Mouse (Mus musculus) thymus, adult 2 months (tissue): Measurements from ENCODE around the gene Baz2a. TPM values are rescaled to one million over a fixed set of nuclear protein-coding genes. Genes with fewer than 3 reads are reported as not detected.
A peak's percentile ranks its signal among the peaks of the same experiment; 100 is the strongest.

ENCODE experiments used
- DNase-seq: peaks from one replicate; pipeline ENCODE4 v3.0.0; 2021
- H3K27ac ChIP-seq: fragments of 200-500 bp; 2 replicates; pipeline ENCODE4 v1.5.1; 2012; ENCODE audit warnings: low read length, control low read depth; ENCODE audit not compliant: control insufficient read depth, insufficient read depth
- H3K27me3 ChIP-seq: fragments of 200-500 bp; 2 replicates; pipeline ENCODE4 v1.6.1; 2012; ENCODE audit warnings: mild to moderate bottlenecking, low read length, moderate library complexity, mixed read lengths; ENCODE audit not compliant: control insufficient read depth, insufficient read depth
- H3K36me3 ChIP-seq: fragments of 200-500 bp; 2 replicates; pipeline ENCODE4 v1.6.1; 2012; ENCODE audit warnings: mild to moderate bottlenecking, low read length, moderate library complexity; ENCODE audit not compliant: control insufficient read depth, insufficient read depth
- H3K4me1 ChIP-seq: fragments of 200-500 bp; replicated peaks from 2 replicates; pipeline ENCODE4 v1.6.1; 2012; ENCODE audit warnings: low read length; ENCODE audit not compliant: control insufficient read depth, insufficient read depth
- H3K4me3 ChIP-seq: fragments of 200-500 bp; 2 replicates; pipeline ENCODE4 v1.5.1; 2012; ENCODE audit warnings: mild to moderate bottlenecking, low read length, control low read depth, moderate library complexity; ENCODE audit not compliant: control insufficient read depth, insufficient read depth
- CTCF ChIP-seq: fragments of 200-500 bp; IDR thresholded peaks from 2 replicates; pipeline ENCODE4 v1.5.1; 2012; ENCODE audit warnings: mild to moderate bottlenecking, control low read depth, low read length, moderate library complexity, borderline replicate concordance; ENCODE audit not compliant: control insufficient read depth, poor library complexity, insufficient read depth; ENCODE audit errors: extremely low read depth
- POLR2A ChIP-seq: fragments of 200-500 bp; IDR thresholded peaks from 2 replicates; pipeline ENCODE4 v1.6.1; 2012; ENCODE audit warnings: mild to moderate bottlenecking, low read length, control low read depth, moderate library complexity; ENCODE audit not compliant: control insufficient read depth, poor library complexity, insufficient read depth; ENCODE audit errors: extremely low read depth
- WGBS: fragments of 180-500 bp; shearing (Covaris S2); methylation state at CpG from one replicate; pipeline ENCODE4 v1.1.7; 2018; 5-methylcytosine and 5-hydroxymethylcytosine counted together
- polyA plus RNA-seq: library from polyadenylated mRNA; depleted of rRNA; stranded (reverse); fragments of >200 nt; gene quantifications from 2 replicates; pipeline ENCODE4 v1.2.3, GENCODE M21; 2012

The Baz2a gene
- polyA plus RNA-seq, 1 experiment: 131 TPM

DNA sequence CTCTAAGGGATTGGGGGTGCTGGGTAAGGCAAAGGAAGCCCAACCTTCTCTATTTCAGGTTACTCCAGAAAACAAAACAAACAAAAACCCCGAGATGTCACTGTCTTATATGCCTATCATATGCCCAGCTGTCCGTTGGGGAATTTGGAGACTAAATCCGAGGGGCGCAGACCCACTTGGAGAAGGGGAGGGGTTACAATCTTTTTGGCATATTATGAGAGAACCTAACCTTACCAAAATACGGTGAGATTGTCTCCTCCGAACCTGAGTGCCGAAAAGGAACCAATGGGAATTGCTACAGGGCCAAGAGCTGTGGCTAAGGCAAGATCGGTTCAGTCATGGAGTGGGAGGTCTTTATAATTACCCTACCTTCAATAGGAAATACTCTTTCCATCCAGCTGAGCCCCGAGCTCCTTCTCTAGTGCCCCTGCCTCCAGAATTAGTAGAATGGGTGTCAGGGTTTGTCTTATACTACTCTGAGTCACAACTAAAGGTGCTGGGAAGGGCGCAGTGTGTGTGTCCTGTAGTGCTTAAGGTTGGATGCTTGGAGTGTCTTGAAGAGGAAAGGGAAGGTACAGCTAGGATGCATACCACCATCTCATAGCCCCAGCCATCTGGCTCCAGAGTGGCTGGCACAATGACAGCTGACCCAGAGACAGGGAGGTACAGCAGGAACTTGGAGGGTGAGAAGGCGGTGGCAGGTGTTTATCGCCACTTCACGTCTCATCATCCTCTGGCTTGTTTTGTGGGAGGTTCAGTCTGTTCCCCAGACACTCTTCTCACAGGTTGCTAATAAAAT lies 2.3 kb downstream of the Baz2a start:
- no peaks in the 10 kb centered on the region for H3K27me3 ChIP-seq
- peak overlapping the region; percentile 75 for H3K4me3 ChIP-seq
- peak; percentile 36 for DNase-seq
- peak overlapping the region; percentile 94 for H3K27ac ChIP-seq
- TF ChIP-seq POLR2A (no peak), CTCF (no peak)
- H3K36me3 ChIP-seq: peaks cover 16% of the 10 kb centered on the region
- peaks cover 22% of the 10 kb centered on the region for H3K4me1 ChIP-seq
- 17% methylated on average over 13 of the region's 13 CpGs for WGBS

GRCm38 (mm10) chr10:128094340-128094968 lies 3.1 kb downstream of the Baz2a start:
- DNase-seq: peak; percentile 94
- WGBS: 7% methylated on average over 19 of the region's 19 CpGs
- H3K27me3 ChIP-seq: no peaks in the 10 kb centered on the region
- H3K4me1 ChIP-seq: peaks cover 22% of the 10 kb centered on the region
- H3K27ac ChIP-seq: peak overlapping the region; percentile 94
- H3K36me3 ChIP-seq: peaks cover 9% of the 10 kb centered on the region
- peak overlapping the region; percentile 30 for H3K4me3 ChIP-seq
- TF ChIP-seq POLR2A (peak; percentile 44; the same call in 1 of the 2 replicates), CTCF (no peak)

GRCm38 (mm10) chr10:128095003-128095636 lies 3.7 kb downstream of the Baz2a start:
- H3K4me3 ChIP-seq: no peak overlapping the region

GRCm38 (mm10) chr10:128096313-128096692 lies 4.9 kb downstream of the Baz2a start:
- no peak overlapping the region for H3K4me3 ChIP-seq
- H3K36me3 ChIP-seq: no peaks in the 10 kb centered on the region
- H3K4me1 ChIP-seq: peaks cover 21% of the 10 kb centered on the region
- 30% methylated on average over 4 of the region's 4 CpGs for WGBS
- TF ChIP-seq POLR2A (no peak), CTCF (no peak)
- no peaks in the 10 kb centered on the region for H3K27me3 ChIP-seq
- no peak for DNase-seq
- H3K27ac ChIP-seq: no peak overlapping the region

More at GRCm38 (mm10) chr10:128095003-128095636, 3.7 kb downstream of the Baz2a start:
- DNase-seq: no peak
- H3K27ac ChIP-seq: peak overlapping the region; percentile 16; the same call in 1 of the 2 replicates
- H3K36me3 ChIP-seq: peaks cover 2% of the 10 kb centered on the region
- TF ChIP-seq POLR2A (no peak), CTCF (no peak)
- WGBS: 30% methylated on average over 9 of the region's 9 CpGs
- peaks cover 22% of the 10 kb centered on the region for H3K4me1 ChIP-seq
- no peaks in the 10 kb centered on the region for H3K27me3 ChIP-seq

DNA sequence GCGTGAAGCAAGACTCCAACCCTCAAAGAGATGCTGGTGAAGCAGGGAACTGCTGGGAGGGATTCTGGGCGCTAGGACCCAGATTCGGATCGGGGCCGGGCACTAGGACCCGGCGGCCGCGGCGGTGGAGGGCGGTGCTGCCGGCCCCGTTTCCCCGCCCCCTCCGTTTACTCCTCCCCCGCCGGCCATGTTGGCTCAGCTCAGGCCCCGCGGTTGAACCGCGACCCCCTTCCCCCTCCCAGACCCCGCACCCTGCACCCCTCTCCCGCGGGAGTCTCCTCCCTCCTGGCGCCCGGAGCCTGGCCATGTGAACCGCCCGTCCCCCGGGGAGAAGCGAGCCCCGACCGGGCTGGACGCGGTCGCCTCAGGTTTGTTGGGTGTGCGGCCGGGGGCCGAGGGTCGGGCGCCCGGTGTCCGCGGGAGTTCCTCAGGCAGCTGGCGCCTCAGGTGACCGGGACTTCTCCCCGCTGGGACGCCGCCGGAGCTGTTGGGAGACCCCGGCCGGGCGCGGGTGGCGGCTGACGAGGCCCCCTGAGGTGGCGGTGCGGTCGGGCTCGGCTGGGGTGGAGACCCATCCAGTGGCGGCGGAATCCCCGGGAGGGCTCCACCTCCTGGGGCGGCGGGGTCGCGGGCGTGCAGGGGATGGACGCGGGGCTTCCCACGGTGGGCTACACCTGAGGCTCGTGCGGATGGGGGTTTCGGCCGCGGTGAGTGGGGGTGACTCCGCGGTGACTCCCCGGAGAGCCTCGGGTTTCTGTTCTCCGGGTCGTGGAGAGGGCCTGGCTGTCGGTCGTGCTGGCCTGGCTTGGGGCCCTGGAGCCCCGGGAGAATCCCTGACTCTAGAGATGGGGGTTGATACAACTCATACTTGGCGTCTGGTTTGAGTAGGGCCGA lies 5.6 kb downstream of the Baz2a start:
- Histone ChIP-seq H3K4me1 (peaks cover 21% of the 10 kb centered on the region), H3K27me3 (no peaks in the 10 kb centered on the region), H3K4me3 (peak overlapping the region; percentile 91), H3K36me3 (no peaks in the 10 kb centered on the region), H3K27ac (peak overlapping the region; percentile 12; the same call in 1 of the 2 replicates)
- no peak for TF ChIP-seq POLR2A
- no peak for TF ChIP-seq CTCF
- WGBS: under 1% methylated on average over 84 of the region's 86 CpGs
- peak; percentile 78 for DNase-seq

GRCm38 (mm10) chr10:128097587-128097971 lies 6.2 kb downstream of the Baz2a start:
- peak; percentile 71 for DNase-seq
- Histone ChIP-seq H3K4me1 (peaks cover 21% of the 10 kb centered on the region), H3K36me3 (0 out of 2 replicates have a peak, but pooled peaks cover under 1% of the 10 kb centered on the region), H3K27ac (peak overlapping the region; percentile 12; the same call in 1 of the 2 replicates), H3K27me3 (no peaks in the 10 kb centered on the region), H3K4me3 (peak overlapping the region; percentile 91)
- TF ChIP-seq POLR2A (no peak), CTCF (no peak)
- under 1% methylated on average over 13 of the region's 13 CpGs for WGBS
